Mouse (Mus musculus) CD4-positive, CD25-positive, alpha-beta regulatory T cell, adult 4 months (primary cell): Measurements from ENCODE around the gene AC129217.1. TPM values are rescaled to one million over a fixed set of nuclear protein-coding genes. Genes with fewer than 3 reads are reported as not detected.

Source experiments
- ATAC-seq: one replicate; pipeline ENCODE4 v1.8.0; 2017
- polyA plus RNA-seq, 2 experiments: library from polyadenylated mRNA; unstranded; fragments of 100-300 nt; shearing (Covaris generic); gene quantifications; one replicate each; pipeline ENCODE4 v1.2.1; 2017

AC129217.1 gene
- not detected for polyA plus RNA-seq

DNA sequence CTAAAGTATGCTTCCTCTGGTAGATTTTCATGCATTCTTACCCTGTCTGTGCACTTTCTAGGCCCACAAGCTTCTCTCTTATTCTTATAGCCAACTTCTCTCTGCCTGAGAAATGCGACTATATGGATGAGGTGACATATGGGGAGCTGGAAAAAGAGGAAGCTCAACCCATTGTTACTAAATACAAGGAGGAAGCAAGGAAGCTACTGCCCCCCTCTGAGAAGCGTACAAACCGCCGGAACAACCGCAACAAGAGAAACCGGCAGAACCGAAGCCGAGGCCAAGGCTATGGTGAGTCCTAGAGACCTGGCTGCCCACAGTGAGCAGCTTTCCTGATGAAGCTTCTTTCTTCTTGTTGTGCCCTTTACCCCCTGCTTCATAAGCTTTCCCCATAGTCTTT, at the start of gene AC129217.1:
TSS of gene AC129217.1 (plus strand) at position 114 of the 400 bp plus-strand sequence.
- no peak for ATAC-seq

GRCm38 (mm10) chr19:8786008-8786781, 43.4 kb upstream of the AC129217.1 start, which contains the start of gene Taf6l:
Gene Taf6l (minus strand): TSS chr19:8786417.
- ATAC-seq = peak; percentile 100

DNA sequence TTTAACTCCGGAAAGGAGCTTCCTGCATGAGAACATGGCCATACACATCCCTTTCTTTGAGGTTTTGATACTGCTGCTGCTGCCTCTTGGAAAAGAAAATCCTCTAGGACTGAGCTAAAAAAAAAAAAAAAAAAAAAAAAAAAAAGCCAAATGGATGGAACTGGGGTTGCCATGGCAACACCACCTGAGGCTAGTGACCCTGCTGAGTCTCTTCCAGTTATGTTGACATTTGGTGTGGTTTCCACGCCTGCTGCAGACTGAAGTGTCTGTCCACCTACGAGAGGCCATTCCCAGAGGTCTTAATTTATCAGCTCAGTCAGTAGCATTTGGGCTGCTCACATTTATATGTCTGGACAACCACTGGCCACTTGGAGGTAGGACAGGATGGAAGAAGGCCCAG, 41.1 kb upstream of the AC129217.1 start:
- no peak for ATAC-seq

- ATAC-seq = no peak
These were observed 40.4 kb upstream of the AC129217.1 start for GRCm38 (mm10) chr19:8789171-8789570.

DNA sequence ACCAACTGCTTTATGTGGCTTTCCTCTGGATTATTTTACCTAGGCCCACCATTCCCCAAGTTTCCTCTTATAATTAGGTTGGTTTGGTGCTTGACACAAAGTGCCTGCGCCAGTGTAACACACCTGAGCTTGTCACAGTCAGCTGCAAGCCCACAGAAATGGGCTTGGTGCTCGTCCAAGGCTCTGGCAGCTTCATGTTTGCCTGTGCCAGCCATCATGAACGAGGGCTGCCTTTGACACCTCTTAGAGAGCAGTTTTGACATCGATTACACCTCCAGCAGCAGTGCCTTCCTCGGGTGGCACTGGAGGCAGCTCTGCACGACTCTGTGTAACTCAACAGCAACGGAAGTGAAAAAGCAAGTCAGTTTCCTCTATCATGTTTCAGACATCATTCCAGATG, 39.4 kb upstream of the AC129217.1 start:
- ATAC-seq = no peak

DNA sequence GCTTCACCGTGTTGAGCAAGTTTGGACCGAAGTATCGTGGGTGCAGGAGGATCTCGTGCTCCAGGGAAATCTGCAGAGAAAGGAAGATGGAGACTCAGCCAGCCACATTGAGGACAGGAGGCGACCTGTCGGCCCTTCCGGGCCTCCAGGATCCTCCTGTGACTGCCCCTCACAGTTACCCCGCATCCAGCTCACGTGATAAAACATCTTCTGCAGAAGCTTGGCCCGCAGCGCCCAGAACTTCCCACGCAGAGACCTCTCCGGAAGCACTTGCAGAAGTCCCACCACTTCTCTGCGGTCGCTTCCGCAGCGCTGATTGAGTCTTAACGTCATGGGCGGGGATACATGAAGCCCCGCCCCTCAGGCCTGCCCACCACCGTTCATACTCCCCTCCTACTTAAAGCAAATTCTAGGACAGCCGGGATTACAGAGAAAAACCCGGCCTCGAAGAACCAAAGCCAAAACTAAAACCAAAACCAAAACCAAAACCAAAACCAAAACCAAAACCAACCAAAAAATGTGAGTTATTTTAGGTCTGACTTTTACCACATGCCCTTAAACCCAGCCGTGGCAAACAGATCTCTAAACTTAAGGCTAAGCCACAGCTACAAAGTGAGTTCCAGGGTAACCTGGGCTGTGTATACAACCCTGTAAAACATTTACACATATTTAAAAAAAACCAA, 31.2 kb upstream of the AC129217.1 start, which contains the start of gene Polr2g:
TSS of gene Polr2g (minus strand) at position 314 of the 683 bp plus-strand sequence.
- peak; percentile 68 for ATAC-seq

- ATAC-seq = no peak
These were observed 30.6 kb upstream of the AC129217.1 start for GRCm38 (mm10) chr19:8798947-8799315.

DNA sequence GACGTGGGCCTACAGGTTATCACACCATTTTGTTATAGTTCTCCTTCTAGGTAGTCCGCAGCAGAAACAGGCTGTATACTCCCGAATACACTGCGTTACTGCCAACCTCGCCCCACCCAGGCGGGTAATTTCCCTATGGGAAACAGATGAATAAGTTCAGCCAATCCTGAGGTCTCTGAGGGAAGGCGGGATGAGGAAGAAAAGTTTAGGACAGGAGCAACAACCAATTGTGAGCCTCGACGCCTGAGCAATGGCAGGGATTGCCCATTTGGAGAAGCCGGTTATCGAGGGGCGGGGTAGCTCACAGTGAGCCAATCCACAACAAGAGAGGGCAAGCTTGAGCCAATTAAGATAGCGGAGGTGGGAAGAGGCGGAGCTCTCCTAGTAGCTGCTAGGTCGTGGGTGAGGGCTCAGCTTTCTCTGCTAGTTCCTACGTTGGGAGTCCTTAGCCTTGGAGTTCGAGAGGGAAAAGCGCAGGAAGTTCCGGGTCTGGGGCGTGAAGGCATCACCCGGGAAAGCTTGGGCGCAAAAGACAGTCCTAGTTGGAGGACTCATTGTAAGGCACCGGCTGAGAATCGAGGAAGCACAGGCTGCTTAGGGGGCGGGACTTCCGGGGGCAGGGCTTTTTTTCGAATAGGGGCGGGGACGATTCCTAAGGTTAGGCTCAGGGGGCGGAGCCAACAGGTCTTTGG, 27.3 kb upstream of the AC129217.1 start, which contains the start of gene Zbtb3:
TSS of gene Zbtb3 (plus strand) at position 426 of the 692 bp plus-strand sequence.
- ATAC-seq = peak; percentile 88

DNA sequence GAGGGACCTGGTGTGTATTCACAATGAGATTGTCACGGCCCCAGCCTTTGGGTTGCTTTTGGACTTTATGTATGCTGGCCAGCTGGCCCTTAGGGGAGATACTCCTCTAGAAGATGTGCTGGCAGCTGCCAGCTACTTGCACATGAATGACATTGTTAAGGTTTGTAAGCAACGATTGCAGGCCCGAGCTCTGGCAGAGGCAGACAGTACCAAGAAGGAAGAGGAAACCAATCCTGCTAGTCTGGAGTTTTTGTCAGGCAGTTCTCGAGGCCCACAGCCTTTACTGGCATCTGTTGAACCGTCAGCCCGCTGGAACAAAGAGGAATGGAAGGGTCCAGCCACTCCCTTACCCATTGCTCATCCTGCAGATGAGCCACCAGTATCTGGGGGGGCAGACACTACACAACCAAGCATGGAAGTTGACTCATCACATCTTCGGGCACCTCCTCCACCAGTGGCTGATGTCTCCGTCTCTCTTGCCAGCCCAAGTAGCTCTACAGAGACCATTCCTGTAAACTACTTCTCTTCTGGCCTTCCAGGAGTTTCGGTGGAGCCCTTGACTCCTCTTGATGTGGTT, 26.3 kb upstream of the AC129217.1 start:
- no peak for ATAC-seq

DNA sequence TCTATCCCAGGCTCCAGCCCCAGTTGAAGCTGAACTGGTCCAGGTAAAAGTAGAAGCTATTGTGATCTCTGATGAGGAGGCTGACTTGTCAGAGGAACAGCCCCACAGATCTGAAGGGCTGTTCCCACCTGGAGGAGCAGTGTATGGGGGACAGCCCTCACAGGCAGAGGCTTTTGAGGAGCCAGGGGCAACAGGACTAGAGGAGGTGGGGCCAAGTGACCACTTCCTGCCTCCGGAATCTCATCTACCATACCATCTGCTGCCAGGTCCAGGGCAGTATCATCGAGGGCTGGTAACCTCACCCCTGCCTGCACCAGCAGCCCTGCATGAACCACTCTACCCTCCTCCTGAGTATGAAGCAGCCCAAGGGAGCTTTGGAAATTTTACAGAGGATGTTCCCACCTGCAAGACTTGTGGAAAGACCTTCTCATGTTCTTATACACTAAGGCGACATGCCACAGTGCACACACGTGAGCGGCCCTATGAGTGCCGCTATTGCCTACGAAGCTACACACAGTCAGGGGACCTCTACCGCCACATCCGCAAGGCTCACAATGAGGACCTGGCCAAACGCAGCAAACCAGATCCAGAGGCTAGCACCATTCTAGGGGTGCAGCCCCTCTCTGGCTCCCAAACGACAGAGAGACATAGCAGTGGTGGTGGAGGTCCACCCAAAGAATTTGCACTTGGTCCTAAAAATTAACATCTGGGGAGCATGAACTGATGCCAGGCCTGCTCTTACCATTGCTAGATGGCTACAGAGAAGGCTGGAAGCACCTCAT, 25.5 kb upstream of the AC129217.1 start:
- ATAC-seq = no peak

DNA sequence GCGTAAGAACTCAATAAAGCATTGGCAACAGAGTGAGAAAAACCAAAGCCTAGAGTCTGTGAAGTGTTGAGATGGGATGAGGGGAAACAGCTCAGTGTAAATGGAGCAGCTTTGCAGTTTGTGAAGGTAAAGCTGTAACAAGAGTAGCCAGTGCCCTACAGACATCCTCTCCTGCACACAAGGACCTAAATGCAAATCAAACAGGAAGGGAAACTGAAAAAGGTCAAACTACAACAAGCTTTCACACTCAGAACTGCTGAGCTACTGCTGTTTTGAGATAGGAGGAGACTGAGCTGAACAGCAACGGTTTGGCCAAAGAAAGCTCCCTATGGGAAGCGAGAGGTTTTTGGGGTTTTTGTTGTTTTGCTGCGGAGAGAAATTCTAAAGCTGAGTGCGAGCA, 22.8 kb upstream of the AC129217.1 start:
- ATAC-seq = no peak

- no peak for ATAC-seq
These were observed 13.8 kb upstream of the AC129217.1 start for GRCm38 (mm10) chr19:8815812-8816211.

DNA sequence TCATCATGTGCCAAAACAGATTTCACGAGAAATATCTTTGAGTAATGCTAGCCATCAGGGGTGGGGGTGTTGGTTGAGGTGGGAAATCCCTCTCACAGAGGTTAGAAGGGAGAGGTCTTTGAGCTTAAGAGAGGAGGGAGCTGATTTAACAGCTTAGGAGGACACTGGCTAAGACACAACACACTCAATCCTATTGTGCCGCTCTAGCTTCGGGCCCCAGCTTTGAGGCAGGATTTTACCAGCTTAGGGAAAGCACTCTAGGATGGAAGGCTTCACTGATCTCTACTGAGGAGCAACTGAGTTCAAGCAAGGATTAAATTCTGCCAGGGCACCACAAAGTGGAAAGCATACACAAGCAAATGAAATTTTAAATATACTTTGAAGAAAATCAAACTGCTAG, 12.6 kb upstream of the AC129217.1 start:
- no peak for ATAC-seq

- ATAC-seq = no peak
These were observed 11.2 kb upstream of the AC129217.1 start for GRCm38 (mm10) chr19:8818301-8818798.

DNA sequence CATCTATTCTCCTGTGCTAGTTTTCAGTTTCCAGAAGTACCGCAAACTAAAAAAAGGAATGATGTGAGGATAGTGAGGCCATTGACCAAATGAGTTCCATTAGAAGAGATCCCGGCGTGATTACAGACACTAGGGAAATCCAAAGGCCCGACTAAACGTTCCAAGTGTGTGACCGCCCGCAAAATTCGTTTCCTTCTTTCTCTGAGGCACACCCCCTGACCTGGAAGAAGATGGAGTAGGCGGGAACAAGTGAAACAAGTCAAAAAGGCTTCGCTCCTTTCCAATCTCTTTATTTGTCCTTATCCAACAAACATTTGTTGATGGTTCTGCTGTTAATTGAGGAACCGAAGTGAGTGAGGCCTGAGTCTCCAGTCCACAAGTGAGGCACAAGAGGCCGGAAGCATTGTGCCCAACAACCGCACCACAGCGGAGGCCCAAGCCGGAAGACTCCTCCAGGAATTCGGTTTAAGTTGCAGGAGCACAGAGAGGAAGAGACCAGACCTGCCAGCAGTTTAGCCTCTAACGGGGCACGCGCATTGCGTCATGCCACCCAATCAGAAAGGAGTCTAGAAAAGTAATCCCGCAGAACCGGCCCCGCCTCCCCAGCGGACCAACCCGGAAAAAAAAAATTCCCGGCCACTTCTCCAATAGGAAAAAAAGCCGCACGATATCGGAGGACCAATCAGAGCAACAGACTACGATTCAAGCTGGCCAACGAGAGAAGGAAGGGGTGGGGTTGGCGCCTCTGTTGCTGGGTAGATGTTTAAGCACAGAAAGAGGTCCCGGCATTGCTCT, 10.6 kb upstream of the AC129217.1 start, which contains the start of gene Ttc9c:
TSS of gene Ttc9c (minus strand) at position 533 of the 795 bp plus-strand sequence.
- ATAC-seq = peak; percentile 71

- peak; percentile 83 for ATAC-seq
These were observed 9.8 kb upstream of the AC129217.1 start, which contains the start of gene Hnrnpul2 for GRCm38 (mm10) chr19:8819596-8820423. Gene Hnrnpul2 (plus strand): TSS chr19:8820010.

DNA sequence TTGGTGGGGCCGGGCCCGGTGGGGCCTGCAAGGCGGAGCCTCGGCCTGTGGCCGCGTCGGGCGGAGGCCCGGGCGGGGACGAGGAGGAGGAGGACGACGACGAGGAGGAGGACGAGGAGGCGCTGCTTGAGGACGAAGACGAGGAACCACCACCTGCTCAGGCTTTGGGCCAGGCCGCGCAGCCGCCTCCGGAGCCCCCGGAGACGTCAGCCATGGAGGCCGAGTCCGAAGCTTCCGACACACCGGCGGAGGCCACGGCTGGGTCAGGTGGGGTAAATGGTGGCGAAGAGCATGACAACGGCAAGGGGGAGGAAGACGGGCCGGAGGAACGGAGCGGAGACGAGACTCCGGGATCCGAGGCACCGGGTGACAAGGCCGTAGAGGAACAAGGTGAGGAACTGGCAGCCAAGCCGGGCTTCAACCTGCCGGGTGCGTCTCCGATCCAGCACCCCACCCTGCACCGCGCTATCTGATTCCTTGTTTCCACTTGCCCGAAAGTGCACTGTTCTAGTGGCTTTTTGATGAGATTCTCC, 9.1 kb upstream of the AC129217.1 start:
- ATAC-seq = no peak

DNA sequence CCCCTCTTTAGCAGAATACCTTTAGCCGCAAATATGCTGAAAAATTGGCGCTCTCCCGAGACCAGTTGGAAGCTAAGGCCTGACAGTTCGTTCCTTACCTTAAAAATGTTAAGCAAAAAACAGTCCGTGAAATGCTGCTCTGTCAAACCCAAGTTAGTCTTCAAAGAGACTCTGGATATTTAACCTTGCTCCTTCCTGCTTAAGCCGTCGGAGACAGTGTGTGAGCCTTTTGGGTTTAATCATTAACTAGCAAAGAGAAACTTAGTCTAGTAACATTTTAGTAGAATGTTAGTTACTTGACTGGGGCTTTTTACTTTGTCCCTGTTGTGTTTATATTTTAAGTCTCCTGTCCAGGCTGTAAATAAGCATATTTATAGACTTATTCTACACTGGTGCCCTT, 8.4 kb upstream of the AC129217.1 start:
- no peak for ATAC-seq

- ATAC-seq = no peak
These were observed 6.9 kb upstream of the AC129217.1 start for GRCm38 (mm10) chr19:8822696-8823095.

GRCm38 (mm10) chr19:8830664-8831063, 1.1 kb downstream of the AC129217.1 start:
- ATAC-seq = no peak
